Mouse (Mus musculus) forebrain, embryonic 12.5 days (tissue): ENCODE data around the gene Ddx55. TPM values are rescaled to one million over a fixed set of nuclear protein-coding genes. Genes with fewer than 3 reads are reported as not detected.
"Not testable (repeated sequence)": the region's sequence is repeated elsewhere in the genome, so short reads cannot be mapped to it uniquely, and the experiment has no call there.

ENCODE experiments used
- ATAC-seq: fragments of 200-750 bp; cut with Nextera tagmentation; 2 replicates; pipeline ENCODE4 v1.8.0; 2017; ENCODE audit warnings: moderate TSS enrichment; ENCODE audit not compliant: low FRiP score
- H3K27ac ChIP-seq: fragments of 300-500 bp; sonication (generic); 2 replicates; pipeline ENCODE4 v1.5.1; 2016; ENCODE audit warnings: mild to moderate bottlenecking
- H3K27me3 ChIP-seq: fragments of 300-500 bp; sonication (generic); 2 replicates; pipeline ENCODE4 v1.6.1; 2016; ENCODE audit warnings: mild to moderate bottlenecking
- H3K36me3 ChIP-seq: fragments of 300-500 bp; sonication (generic); replicated peaks from 2 replicates; pipeline ENCODE4 v1.6.1; 2016; ENCODE audit warnings: mild to moderate bottlenecking
- H3K4me1 ChIP-seq: fragments of 300-500 bp; sonication (generic); 2 replicates; pipeline ENCODE4 v1.6.1; 2016
- H3K4me2 ChIP-seq: fragments of 300-500 bp; sonication (generic); 2 replicates; pipeline ENCODE4 v1.6.1; 2016; ENCODE audit warnings: mild to moderate bottlenecking, moderate library complexity
- H3K4me3 ChIP-seq: fragments of 300-500 bp; sonication (generic); replicated peaks from 2 replicates; pipeline ENCODE4 v1.5.1; 2016; ENCODE audit warnings: mild to moderate bottlenecking
- H3K9ac ChIP-seq: fragments of 300-500 bp; sonication (generic); 2 replicates; pipeline ENCODE4 v1.6.1; 2016; ENCODE audit warnings: mild to moderate bottlenecking
- H3K9me3 ChIP-seq: fragments of 300-500 bp; sonication (generic); 2 replicates; pipeline ENCODE4 v1.6.1; 2016
- WGBS: fragments of 180-500 bp; shearing (Covaris S2); methylation state at CpG from one replicate; pipeline ENCODE4 v1.1.7; 2016; 5-methylcytosine and 5-hydroxymethylcytosine counted together
- polyA plus RNA-seq: library from polyadenylated mRNA; unstranded; fragments of >200 nt; fragmentation: Nextera tagmentation; extraction: Ambion mirVana; gene quantifications from 2 replicates; pipeline ENCODE4 v1.2.1, GENCODE M21; 2016

Gene Ddx55
- polyA plus RNA-seq, 1 experiment from 2014 or later: 19.3 TPM

DNA sequence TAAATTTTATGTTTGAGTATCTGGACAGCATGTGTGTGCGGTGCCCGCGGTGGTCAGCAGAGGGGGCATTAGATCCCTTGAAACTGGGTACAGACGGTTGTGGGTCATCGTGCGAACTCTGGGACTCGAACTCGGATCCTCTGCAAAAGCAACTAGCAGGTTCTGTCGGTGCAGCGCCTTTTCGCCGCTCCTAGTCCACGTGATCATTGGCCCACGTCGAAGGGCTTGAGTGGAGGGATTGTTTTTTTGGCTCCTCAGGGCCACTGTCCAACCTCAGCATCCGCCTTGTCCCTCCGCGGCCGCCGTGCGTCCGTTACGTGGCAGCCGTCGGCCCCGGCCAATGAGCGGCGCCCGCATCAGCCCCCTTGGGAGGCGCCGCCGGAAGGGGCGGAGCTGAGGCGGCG, 12.3 kb upstream of the Ddx55 start, which contains the start of gene Tmed2:
TSS of gene Tmed2 (plus strand) at position 313 of the 404 bp plus-strand sequence.
- peaks cover 24% of the 10 kb centered on the region for H3K36me3 ChIP-seq
- H3K4me1 ChIP-seq: peaks cover 19% of the 10 kb centered on the region
- under 1% methylated on average over 35 of the region's 35 CpGs for WGBS
- H3K4me2 ChIP-seq: peak within 1 kb of the TSS; percentile 75
- peaks cover 10% of the 10 kb centered on the region; the same call in 1 of the 2 replicates for H3K27me3 ChIP-seq
- H3K9me3 ChIP-seq: no peaks in the 10 kb centered on the region
- ATAC-seq: peak; percentile 97
- peak within 1 kb of the TSS; percentile 66 for H3K4me3 ChIP-seq
- peak within 1 kb of the TSS; percentile 83 for H3K9ac ChIP-seq
- H3K27ac ChIP-seq: peak within 1 kb of the TSS; percentile 78

DNA sequence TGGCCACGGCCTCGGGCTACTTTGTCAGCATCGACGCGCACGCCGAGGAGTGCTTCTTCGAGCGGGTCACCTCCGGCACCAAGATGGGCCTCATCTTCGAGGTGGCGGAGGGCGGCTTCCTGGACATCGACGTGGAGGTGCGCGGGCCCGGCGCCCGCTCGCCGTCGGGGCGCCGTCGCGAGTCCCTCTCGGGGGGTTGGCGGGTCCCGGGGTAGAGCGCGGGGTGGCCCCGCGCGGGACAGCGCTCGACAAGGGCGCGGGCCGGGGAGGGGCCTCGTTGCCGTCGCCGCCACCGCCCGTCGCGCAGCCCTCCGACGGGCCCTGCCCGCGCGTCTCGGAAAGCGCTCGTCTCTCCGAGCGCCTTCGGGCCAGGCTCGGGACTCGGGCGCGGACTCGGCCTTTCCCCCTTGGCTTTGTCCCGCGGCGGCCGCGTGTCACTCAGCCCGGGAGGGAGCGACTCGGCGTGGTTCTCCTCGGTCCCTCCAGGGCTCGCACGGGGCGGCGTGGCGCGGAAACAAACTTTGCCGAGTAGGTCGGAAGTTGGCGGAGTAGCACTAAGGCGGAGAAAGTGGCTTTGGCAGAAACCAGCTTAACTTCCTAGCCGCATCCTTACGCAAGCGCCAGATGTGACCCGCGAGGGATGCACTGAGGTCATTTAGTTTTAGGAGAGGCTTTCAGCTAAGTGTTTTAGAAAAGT, 11.6 kb upstream of the Ddx55 start:
- ATAC-seq: peak; percentile 52
- Histone ChIP-seq H3K4me3 (peak overlapping the region; percentile 66), H3K27ac (peak overlapping the region; percentile 78), H3K36me3 (peaks cover 30% of the 10 kb centered on the region), H3K4me2 (peak overlapping the region; percentile 75), H3K27me3 (peaks cover 6% of the 10 kb centered on the region; the same call in 1 of the 2 replicates), H3K9ac (peak overlapping the region; percentile 83), H3K4me1 (peaks cover 19% of the 10 kb centered on the region), H3K9me3 (no peaks in the 10 kb centered on the region)
- WGBS: under 1% methylated on average over 81 of the region's 89 CpGs

DNA sequence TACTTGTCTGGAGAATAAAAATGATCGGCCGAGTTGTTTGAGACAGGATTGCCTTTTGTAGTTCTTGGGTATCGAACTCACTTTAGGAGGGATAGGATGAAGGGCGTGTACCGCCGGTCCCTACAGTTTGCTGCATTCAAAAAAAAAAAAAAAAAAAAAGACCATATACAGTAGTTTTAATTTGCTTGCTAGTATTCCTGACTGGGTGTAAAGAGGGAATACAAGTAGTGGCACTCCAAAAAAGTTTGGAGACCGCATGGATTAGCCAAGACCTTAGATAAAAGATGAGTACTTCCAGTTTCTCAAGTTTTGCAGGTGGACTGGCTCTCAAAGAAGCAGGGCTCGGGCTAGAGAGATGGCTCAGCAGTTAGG, 11.1 kb upstream of the Ddx55 start:
- peaks cover 5% of the 10 kb centered on the region; the same call in 1 of the 2 replicates for H3K27me3 ChIP-seq
- peak overlapping the region; percentile 75 for H3K4me2 ChIP-seq
- WGBS: 14% methylated on average over 8 of the region's 8 CpGs
- no peaks in the 10 kb centered on the region for H3K9me3 ChIP-seq
- H3K4me1 ChIP-seq: peaks cover 18% of the 10 kb centered on the region
- H3K9ac ChIP-seq: peak overlapping the region; percentile 83
- no peak for ATAC-seq
- H3K4me3 ChIP-seq: peak overlapping the region; percentile 66
- no peak overlapping the region; the same call in 1 of the 2 replicates for H3K27ac ChIP-seq
- H3K36me3 ChIP-seq: peaks cover 36% of the 10 kb centered on the region

DNA sequence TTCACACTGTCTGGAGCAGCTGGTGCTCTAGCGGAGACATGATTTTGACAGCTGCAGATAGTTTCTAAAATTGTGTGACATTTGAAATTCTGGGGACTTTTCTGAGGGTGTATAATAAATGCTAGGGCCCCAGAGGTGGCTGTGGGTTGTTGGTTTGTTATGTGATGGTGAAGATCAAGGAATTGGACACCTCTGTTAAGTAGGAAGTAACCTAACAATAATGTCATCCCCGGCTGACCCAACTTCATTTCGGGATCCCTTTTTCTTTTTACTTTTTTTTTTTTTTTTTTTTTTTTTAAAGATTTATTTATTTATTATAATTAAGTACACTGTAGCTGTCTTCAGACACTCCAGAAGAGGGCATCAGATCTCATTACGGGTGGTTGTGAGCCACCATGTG, 1.9 kb upstream of the Ddx55 start:
- H3K36me3 ChIP-seq: peaks cover 43% of the 10 kb centered on the region
- not testable (repeated sequence) for ATAC-seq, H3K4me3 ChIP-seq, H3K4me2 ChIP-seq, H3K27ac ChIP-seq, H3K27me3 ChIP-seq, H3K9ac ChIP-seq, H3K9me3 ChIP-seq
- 89% methylated on average over 4 of the region's 4 CpGs for WGBS
- peaks cover 15% of the 10 kb centered on the region for H3K4me1 ChIP-seq

DNA sequence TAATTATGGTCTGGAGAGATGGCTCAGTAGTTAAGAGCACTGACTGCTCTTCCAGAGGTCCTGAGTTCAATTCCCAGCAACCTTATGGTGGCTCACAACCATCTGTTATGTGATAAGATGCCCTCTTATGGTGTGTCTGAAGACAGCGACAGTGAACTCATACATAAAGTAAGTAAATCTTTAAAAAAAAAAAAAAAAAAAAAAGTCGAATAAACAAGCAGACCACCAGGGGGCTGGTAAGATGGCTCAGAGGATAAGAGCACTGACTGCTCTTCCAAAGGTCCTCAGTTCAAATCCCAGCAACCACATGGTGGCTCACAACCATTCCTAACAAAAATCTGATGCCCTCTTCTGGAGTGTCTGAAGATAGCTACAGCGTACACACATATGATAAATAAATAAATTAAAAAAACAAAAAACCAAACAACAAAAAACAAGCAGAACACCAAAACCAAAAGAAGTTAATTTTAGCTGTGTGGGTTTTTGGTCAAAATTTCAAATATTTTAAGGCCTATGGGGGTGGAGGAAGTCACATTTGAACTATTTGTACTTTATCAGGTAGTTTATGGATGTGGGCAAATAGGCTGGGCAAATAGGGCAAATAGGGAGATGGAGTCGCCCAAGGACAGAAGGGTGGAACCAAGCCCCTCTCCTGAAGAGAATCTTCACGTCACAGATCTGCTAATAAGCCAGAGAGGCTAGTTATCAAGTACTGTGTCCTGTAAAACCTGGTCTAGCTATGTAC, 1.1 kb upstream of the Ddx55 start:
- H3K36me3 ChIP-seq: peaks cover 43% of the 10 kb centered on the region
- WGBS: 30% methylated on average over 5 of the region's 5 CpGs
- H3K4me1 ChIP-seq: peaks cover 15% of the 10 kb centered on the region
- peak overlapping the region; percentile 69 for H3K9ac ChIP-seq
- peak overlapping the region; percentile 77 for H3K4me2 ChIP-seq
- not testable (repeated sequence) for ATAC-seq, H3K27ac ChIP-seq, H3K27me3 ChIP-seq, H3K9me3 ChIP-seq
- peak overlapping the region; percentile 90 for H3K4me3 ChIP-seq

DNA sequence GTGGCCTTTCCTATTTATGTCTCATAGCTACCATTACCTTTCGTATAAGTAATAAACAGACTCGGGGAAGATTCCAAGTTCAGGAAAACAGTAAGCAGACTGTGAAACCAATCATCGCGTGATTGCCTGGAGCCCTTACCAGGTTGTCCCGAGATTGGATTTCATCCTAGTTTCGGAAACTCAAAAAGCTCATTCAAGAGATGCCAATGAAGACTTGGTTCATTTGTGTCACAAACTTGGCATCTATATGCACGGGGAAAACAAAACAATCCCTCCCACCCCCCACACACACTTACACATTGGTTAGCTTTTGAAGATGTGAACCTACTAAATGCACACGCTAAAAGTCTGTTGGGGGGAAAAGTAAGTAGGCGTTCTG, 581 bp upstream of the Ddx55 start:
- H3K4me1 ChIP-seq: peaks cover 15% of the 10 kb centered on the region
- peak overlapping the region; percentile 90 for H3K4me3 ChIP-seq
- H3K9ac ChIP-seq: peak overlapping the region; percentile 69
- peak overlapping the region; percentile 77 for H3K4me2 ChIP-seq
- H3K9me3 ChIP-seq: no peaks in the 10 kb centered on the region
- H3K36me3 ChIP-seq: peaks cover 43% of the 10 kb centered on the region
- H3K27me3 ChIP-seq: no peaks in the 10 kb centered on the region
- ATAC-seq: 0 out of 2 replicates have a peak, but pooled peaks have one; percentile 18
- peak overlapping the region; percentile 81 for H3K27ac ChIP-seq
- 16% methylated on average over 9 of the region's 9 CpGs for WGBS

DNA sequence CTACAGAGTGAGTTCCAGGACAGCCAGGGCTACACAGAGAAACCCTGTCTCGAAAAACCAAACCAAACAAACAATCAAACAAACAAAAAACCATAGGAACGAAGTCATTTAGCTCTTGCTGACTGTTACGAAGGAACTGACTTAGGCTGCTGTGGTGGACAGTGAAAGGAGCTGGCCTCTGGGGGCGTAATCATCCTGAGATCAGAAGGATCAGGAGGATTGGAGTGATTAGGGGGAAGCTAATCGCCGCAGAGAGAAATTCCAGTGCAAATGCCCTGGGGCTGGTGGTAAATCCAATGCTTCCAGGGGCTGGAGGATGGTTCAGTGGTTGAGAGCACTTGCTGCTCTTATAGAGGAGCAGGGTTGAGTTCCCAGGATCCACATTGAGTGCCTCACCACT, 943 bp downstream of the Ddx55 start:
- peaks cover 40% of the 10 kb centered on the region for H3K36me3 ChIP-seq
- peaks cover 15% of the 10 kb centered on the region for H3K4me1 ChIP-seq
- no peaks in the 10 kb centered on the region for H3K9me3 ChIP-seq
- H3K27me3 ChIP-seq: no peaks in the 10 kb centered on the region
- peak overlapping the region; percentile 77 for H3K4me2 ChIP-seq
- 73% methylated on average over 6 of the region's 6 CpGs for WGBS
- H3K27ac ChIP-seq: no peak overlapping the region
- no peak for ATAC-seq
- peak overlapping the region; percentile 90 for H3K4me3 ChIP-seq
- no peak overlapping the region for H3K9ac ChIP-seq

DNA sequence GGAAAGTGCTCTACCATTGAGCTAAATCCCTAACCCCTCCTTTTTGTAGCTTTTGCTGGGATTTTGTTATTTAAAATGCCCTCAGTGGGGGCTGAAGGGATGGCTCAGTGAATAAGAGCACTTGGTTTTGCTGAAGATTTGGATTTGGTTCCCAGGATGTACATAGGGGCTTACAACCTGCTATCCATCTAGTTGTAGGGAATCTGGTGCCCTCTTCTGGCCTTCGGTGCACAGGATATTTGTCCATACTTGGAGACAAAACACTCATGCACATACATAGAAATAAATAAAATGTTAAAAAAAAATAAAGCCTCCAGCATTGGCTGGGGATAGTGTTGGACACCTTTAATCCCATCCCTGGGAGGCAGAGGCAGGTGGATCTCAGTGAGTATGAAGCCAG, 2.5 kb downstream of the Ddx55 start:
- Histone ChIP-seq H3K36me3 (peaks cover 52% of the 10 kb centered on the region), H3K9me3 (no peaks in the 10 kb centered on the region), H3K27me3 (no peaks in the 10 kb centered on the region), H3K27ac (no peak overlapping the region), H3K4me1 (peaks cover 15% of the 10 kb centered on the region), H3K4me3 (no peak overlapping the region), H3K4me2 (no peak overlapping the region), H3K9ac (no peak overlapping the region)
- WGBS: 83% methylated on average over 1 of the region's 1 CpGs
- no peak for ATAC-seq

DNA sequence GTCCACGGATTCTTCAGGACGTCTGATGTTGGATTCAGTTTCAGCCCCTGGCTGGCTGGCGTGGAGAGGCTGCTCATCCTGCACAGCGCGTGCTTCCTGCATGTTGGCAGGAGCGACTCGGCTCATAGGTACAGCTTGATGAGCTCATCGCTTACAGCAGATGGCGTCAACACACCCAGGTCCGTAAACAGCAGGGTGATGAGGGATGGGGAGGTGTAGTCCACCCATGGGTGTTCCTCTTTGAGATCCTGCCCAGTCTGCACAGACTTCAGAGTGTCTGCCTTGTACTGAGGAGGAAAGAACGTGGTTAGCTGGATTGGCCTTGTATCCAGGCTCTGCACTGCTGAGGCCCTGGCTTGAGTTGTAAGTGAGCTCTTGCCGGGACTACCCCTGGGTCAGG, 18.4 kb downstream of the Ddx55 start:
- no peak overlapping the region for H3K27ac ChIP-seq
- WGBS: 88% methylated on average over 12 of the region's 12 CpGs
- ATAC-seq: no peak
- no peak overlapping the region for H3K9ac ChIP-seq
- no peaks in the 10 kb centered on the region for H3K4me1 ChIP-seq
- H3K36me3 ChIP-seq: peaks cover 99% of the 10 kb centered on the region
- H3K4me3 ChIP-seq: no peak overlapping the region
- no peak overlapping the region for H3K4me2 ChIP-seq
- H3K27me3 ChIP-seq: no peaks in the 10 kb centered on the region
- H3K9me3 ChIP-seq: no peaks in the 10 kb centered on the region

DNA sequence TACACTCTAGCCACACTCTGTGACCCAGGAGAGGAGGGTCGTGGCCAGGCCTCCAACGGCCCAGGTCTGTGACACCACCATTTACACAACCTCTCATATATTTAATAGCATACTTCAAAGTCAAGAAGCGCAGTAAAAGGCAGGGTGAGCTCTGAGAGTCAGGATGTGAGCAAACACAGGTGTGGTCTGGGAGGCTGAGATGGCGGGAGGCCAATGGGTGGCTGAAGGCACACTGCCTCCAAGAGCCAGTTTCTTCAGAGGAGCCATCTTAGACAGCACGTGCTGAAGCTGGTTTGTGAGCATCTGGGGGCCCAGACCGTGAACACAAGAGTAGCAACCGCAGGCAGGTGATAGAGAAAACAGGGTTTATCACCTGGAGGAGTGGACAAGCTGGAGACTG, 22.8 kb downstream of the Ddx55 start:
- ATAC-seq: no peak
- Histone ChIP-seq H3K9ac (no peak overlapping the region), H3K27me3 (no peaks in the 10 kb centered on the region), H3K36me3 (peaks cover 64% of the 10 kb centered on the region), H3K4me1 (peaks cover 23% of the 10 kb centered on the region), H3K4me2 (no peak overlapping the region), H3K4me3 (no peak overlapping the region), H3K27ac (no peak overlapping the region), H3K9me3 (no peaks in the 10 kb centered on the region)
- 95% methylated on average over 7 of the region's 7 CpGs for WGBS

DNA sequence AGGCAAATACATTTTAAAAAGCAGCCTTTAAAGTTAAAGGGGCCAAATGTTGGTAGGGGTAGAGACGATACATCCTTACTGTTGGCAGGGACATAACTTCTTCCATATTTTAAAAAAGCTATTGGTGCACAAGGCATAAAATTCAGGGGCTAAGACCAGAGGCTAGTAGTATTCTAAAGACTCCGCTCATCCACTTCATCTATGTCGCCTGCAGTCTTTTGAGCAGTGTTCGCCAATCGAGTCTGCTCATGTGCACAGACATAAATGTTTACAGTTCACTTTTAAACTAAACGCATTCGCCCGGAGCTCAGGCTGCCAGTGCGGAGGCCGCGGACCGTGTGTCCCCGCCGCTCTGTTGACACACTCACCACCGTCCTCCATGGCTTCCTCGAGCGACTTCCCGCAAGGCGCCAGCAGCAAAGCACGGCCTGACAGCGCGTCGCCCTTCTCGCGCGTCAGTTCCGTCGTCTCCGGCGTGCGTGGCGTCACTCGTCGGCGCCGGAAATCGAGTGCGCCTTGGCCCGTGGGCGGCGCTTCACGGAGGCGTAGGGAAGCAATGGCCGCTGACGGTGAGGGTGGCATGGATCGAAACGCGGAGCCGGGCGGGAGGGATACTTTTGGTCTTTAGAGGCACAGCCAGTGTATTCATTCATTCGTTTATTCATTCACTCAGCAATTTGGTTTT, 26.1 kb downstream of the Ddx55 start, which contains the start of the genes Eif2b1 and Gtf2h3:
TSS of gene Eif2b1 (minus strand) at position 499 of the 685 bp plus-strand sequence.
TSS of gene Gtf2h3 (plus strand) at position 508 of the 685 bp plus-strand sequence.
- Histone ChIP-seq H3K27me3 (no peaks in the 10 kb centered on the region), H3K27ac (0 out of 2 replicates have a peak within 1 kb of the TSS, but pooled peaks have one; percentile 31), H3K4me1 (peaks cover 25% of the 10 kb centered on the region), H3K36me3 (peaks cover 41% of the 10 kb centered on the region), H3K4me2 (peak within 1 kb of the TSS; percentile 91), H3K9ac (peak within 1 kb of the TSS; percentile 78), H3K4me3 (peak within 1 kb of the TSS; percentile 76), H3K9me3 (no peaks in the 10 kb centered on the region)
- ATAC-seq: peak; percentile 94
- WGBS: 1% methylated on average over 51 of the region's 51 CpGs

DNA sequence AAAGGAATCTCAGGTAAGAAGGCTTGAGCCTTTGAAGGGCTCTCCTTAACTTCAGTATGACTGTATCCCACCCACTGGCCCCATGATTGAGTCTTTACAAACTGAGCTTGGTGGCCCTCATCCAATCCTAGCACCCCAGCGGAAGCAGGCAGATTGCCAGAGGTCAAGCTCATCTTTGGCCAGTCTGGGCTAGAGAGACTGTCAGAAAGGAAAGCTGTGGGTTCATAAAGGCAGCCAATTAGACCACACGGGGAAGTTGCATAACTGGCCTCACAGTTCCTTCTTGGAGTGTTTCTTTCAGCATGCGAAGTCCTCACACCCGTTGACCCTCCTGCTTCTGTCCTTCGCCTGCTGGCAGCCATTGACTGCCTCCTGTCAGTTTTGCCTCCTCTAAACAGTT, 29.9 kb downstream of the Ddx55 start:
- 96% methylated on average over 5 of the region's 5 CpGs for WGBS
- Histone ChIP-seq H3K9me3 (no peaks in the 10 kb centered on the region), H3K4me1 (peaks cover 22% of the 10 kb centered on the region), H3K27ac (no peak overlapping the region), H3K36me3 (peaks cover 44% of the 10 kb centered on the region), H3K9ac (no peak overlapping the region), H3K4me3 (no peak overlapping the region), H3K27me3 (no peaks in the 10 kb centered on the region), H3K4me2 (no peak overlapping the region)
- no peak for ATAC-seq
